Mouse (Mus musculus) liver, embryonic 13.5 days (tissue): ENCODE measurements around the gene Secisbp2. TPM values are rescaled to one million over a fixed set of nuclear protein-coding genes. Genes with fewer than 3 reads are reported as not detected.

Experiments used
- polyA plus RNA-seq: library from polyadenylated mRNA; unstranded; fragments of >200 nt; fragmentation: Nextera tagmentation; extraction: Ambion mirVana; gene quantifications from 2 replicates; pipeline ENCODE4 v1.2.1, GENCODE M21; 2015

Gene Secisbp2
- polyA plus RNA-seq, 1 experiment from 2014 or later: 21.0 TPM

Other genes starting within 250 kb of the Secisbp2 start
- 1.8 and 2.2 TPM in 2 replicates for gene S1pr3, start 243.1 kb upstream of the Secisbp2 start, polyA plus RNA-seq
- gene Shc3, start 82.3 kb upstream of the Secisbp2 start, polyA plus RNA-seq: not detected in 2 replicates
- 433 and 444 TPM in 2 replicates for gene Cks2, start 6.5 kb upstream of the Secisbp2 start, polyA plus RNA-seq
- gene Sema4d, start 142.1 kb downstream of the Secisbp2 start, polyA plus RNA-seq: 6.0 and 7.6 TPM in 2 replicates
- gene Gadd45g, start 195.0 kb downstream of the Secisbp2 start, polyA plus RNA-seq: 19.5 and 20.8 TPM in 2 replicates